Mouse (Mus musculus) thymus, postnatal 36 days (tissue): ENCODE data around the gene Gm28047.

Experiments
- DNase-seq, 2 experiments: peaks; one replicate each; pipeline ENCODE4 v3.0.0; 2022; ENCODE audit warnings: mixed read lengths in 2 of 2

The Gm28047 gene

GRCm38 (mm10) chr15:102485853-102486252 is 139.0 kb downstream of the Gm28047 start:
- no peak for DNase-seq

DNA sequence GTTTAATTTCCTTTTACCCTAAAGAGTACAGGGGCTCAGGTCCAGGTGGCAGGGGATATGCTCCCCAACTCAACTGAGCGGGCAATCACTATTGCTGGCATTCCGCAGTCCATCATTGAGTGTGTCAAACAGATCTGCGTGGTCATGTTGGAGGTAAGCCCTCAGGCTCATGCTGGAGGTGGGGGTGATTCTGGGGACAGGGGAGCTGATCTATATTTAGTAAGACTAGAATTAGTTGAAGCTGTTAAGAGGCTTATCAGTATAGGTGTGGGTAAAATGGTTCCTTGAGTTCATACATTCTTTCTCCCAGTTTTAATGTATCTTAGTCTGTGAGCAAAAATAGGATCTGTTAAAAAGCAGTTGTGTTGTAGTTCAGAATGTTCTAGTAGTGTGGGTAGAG is 141.7 kb downstream of the Gm28047 start:
- no peak for DNase-seq

DNA sequence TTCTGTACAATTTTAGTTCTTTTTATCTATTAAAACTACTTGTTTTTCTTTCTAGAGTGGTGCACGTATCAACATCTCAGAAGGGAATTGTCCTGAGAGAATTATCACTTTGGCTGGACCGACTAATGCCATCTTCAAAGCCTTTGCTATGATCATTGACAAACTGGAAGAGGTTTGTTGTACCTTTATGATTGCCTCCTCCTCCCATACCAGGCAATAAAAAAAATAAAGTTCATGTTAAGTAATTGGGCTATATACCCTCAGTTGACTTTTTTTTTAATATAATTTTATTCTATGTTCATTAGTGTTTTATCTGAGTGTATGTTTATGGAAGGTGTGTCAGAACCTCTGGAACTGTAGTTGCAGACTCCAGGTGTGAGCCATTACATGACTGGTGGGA is 150.3 kb downstream of the Gm28047 start:
- no peak for DNase-seq
